Mouse (Mus musculus) kidney, adult 18-20 months (tissue): ENCODE measurements at regions not wholly inside any gene's neighbourhood (a gene's known extent, or its start where the extent isn't known, plus 50 kb on each side); places are given as distances from the start of the nearest gene placed in this dataset.

Source experiments
- DNase-seq: peaks from one replicate; pipeline ENCODE4 v3.0.0; 2021

DNA sequence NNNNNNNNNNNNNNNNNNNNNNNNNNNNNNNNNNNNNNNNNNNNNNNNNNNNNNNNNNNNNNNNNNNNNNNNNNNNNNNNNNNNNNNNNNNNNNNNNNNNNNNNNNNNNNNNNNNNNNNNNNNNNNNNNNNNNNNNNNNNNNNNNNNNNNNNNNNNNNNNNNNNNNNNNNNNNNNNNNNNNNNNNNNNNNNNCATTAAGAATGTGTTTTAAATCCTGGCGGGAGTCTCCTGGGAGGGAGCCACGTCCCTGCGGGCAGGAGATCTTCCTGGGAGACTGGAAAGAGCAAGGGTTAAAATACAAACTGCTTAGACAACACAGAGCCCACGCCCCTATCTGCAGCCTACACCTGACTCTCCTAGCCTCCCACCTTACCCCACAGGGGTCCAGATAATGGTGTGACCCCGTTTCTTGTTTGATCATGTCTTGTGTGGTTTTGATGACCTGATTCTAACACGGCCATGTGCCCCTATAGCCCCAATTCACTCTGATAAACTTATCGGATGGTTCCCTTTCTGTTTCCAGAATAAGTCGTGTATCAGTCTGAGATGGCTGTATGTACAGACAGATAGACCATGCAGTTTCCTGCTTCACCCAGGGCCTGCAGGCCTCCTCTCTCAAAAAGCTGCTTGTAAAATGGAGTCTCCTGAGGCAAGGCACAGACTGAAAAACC lies 160.8 kb downstream of the Rpl14 start:
- peak; percentile 33 for DNase-seq

DNA sequence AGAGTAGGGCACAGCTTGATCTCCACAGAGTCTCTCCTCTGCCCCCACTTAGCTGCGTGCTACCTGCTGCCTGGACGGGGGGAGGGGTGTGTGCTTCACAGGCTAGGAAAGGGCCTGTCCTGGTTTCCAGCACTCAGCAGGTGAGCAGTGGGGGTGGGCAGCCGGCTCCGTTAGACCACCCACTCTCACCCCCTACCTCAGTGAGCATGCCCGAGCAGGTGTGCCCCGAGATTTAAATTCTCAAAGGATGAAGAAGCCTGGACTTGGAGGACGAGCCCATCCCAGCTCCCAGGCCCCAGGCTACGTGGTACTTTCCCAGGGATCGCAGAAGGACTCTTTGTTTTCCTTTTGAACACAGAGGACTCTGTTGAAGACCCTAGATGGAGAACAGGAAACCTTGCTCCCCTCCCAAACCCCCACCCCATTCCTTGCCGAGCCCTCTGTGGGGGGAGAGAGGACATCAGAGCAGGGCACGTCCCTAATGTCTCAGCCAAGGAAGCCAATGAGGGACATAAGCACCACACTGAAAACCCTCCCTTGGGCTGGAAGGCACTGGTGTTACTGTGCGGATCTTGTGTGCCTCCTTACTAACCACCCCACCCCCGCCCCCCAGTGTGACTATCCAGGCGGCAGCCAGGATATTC lies 161.5 kb downstream of the Rpl14 start:
- no peak for DNase-seq

DNA sequence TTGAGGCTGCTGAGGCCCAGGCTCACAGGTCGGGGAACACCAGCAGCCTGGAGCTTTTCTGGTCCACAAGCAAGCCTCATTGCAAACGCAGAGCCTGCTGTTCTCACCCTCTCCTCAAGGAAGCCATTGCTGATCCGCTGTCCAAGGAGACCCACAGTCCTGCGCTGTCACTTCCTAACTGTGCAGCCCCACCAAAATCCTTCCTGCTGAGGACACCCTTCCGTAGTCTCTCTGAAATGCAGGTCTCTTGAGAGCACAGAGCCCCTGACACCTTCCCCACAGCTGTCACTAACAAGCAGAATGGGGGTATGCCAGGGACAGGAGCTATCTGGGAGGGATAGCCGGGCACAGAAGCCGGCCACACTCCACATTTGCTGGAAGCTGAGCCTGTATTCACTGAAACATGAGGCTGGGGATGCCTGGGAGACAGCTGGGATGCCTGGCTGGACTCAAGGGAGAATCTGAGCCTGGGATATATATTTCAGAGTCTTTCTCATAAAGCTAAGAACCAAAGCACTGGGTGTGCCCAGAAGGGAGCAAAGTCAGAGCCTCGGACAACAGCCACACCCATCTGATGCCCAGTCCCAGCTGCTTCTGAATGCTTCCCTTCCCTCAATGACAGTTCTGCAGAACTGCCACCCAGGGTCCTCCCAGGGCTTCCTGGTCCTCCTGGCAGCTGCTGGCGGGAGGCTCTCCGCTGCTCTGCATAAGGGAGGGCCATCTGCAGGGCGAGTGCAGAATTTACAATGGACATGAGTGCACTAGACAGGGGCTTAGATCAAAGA lies 162.6 kb downstream of the Rpl14 start:
- DNase-seq = peak; percentile 16

DNA sequence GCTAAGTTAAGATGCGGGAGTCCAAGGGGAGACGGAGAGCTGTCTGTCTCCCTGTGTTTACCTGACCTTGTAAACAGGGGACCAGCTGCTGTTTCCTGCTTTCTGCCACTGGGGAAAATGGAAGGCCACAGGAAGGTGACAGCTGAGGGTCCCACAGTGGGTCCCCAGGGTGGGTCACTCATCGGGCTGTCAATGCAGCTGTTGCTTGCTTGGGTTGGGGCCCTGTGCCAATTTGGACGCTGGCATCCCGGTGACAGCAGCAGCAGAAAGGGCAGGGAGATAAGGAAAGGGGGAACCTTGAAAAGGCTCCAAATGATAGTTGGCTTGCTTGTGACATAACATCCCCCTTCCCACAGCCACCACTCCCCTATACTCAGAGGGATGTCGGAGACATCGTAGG lies 164.0 kb downstream of the Rpl14 start:
- DNase-seq = no peak

DNA sequence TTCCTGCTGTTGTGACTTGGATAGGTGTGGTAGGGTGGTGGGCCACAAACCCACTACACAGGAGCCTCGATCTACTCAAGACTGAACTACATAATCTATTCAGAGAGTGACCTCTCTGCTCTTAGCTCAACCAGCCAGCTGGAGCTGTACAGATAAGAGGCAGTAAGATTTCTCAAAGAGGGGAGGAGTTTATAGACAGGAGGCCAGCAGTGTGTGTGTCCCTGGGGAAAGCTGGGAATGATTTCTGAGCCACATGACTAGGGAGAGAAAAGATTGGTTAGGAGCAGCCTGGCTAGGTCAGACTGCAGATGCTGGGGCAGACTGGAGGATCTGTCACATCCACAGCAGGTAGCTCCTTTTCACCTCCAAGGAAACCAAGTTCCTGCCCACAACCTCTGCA lies 166.7 kb downstream of the Rpl14 start:
- DNase-seq = no peak

DNA sequence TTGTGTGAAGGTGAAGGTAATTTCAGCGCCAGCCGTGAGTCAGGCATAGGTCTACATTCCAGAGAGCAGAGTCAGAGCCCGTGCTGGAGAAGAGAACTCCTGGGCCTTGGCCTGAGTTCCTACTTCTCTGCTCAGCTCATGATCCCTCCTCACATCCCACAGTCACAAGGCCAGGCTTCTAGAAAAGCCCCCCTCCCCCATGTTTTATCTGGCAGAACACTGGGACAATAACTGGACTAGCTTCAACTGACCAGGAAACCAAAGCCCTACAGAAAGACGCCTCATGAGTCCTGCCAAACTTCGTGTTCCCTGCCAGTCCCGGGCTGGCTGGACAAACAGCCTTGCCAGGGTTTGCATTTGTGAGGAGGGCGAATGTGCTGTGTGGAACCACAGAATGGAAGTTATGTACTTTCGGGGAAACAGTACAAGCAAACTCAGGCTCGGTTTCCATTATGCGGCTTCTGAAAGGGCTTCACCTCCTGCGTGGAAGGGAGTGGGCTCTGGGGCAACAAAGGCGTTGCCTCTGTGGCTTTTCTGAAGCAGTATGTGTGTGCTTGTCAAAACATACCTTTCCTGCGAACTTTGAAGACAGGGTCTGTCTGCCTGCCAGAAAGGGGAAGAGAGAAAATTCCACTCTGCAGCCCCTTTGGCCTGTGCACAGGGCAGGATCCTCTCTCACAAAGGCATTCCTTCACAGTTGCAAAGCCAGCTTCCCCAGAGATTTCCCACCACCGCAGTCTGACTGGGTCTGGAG lies 168.1 kb downstream of the Rpl14 start:
- DNase-seq = peak; percentile 48

DNA sequence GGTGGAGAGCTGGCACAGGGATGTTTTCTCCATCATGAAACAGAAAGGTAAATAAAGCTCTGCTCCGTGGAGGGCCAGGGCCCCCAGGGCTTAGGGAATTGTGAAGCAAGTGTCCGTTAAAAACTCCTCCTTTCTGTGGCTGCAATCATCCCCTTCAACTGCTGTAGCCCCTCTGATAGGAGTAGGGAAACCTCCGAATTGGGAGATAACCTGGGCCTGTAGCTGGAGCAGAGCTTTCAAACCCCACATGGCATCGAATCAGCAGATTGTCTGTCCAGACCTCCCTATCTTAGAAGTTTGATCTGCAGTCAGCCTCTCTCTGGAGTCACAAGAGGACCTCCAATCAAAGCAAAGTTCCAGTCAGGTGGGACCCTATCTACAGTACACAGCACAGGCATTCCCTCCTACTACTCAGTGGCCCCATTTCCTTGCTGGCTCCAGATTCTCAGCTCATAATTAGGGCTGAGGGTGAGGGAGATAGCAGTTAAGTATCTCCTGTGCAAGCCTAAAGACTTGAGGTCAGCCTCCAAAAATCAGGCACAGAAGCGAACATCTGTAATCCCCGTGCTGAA lies 168.8 kb downstream of the Rpl14 start:
- no peak for DNase-seq

DNA sequence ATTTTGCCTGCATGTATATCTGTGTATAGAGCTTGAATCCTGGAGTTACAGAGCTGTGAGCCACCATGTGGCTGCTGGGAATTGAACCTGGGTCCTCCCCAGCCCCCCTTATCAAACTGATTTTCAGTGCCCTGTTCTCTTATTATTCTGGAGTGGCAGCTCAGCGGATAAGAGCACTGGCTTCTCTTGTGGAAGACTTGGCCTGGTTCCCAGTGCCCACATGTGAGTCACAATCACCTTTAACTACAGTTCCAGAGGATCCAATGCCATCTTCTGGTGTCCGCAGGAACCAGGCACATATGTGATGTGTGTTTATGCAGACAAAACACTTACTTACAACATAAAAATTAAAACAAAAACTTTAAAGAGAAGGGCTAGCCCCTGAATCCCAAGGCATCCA lies 170.3 kb downstream of the Rpl14 start:
- DNase-seq = no peak

DNA sequence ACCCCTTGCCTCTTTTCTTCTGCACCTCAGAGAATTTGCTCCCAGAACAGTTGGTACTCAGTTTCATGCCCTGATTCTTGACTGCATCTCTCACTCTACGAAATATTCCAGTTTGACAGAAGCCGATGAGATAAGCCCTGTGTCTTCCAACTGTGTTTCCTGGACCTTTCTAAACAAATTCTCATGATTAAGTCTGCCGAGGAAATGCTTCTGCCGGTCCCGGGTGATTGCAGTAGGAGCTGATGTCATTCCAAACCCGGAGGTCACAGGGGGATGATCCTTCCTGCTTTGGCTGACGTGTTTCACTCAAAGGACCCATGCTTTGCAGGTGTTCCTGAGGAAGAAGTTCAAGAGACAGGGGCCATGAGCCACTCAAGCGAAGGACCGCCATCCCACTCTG lies 172.2 kb downstream of the Rpl14 start:
- DNase-seq = no peak

DNA sequence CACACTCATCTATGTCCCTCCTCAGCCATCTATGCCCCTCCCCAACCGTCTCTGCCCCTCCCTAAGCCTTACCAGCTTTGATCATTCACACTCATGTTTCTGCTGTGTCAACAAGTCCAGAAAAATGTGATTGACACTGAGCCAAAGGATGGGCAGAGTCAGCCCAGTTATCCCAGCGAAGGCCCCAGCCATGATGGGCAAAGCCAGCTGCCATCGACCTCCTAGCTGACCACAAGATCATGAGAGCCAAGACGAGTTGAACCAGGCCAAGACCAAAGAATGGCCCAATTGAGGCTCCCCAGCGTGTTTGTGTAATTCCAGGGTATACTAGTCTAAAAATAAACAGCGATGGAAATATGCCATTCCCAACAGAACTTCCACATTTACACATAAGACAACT lies 174.4 kb downstream of the Rpl14 start:
- no peak for DNase-seq

DNA sequence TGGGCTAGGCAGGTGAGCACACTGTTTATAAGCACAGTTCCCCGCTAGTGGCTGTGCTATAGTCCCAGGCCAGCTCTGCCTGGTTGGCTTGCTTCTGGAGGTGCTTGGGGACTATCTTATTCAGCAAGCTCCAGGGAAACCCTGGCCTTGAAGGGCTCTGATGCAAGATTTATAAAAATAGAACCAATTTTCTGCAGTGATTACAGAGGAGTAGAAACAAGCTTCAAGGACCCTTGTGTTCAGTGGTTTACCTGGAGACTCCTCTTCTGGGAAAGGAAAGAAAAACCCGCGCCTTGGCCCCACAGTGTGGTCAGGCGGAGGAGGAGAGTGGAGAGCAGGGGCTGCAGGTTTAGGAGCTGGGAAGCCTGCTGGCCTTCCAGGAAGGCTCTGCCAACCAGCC lies 178.2 kb upstream of the Ctnnb1 start:
- no peak for DNase-seq

DNA sequence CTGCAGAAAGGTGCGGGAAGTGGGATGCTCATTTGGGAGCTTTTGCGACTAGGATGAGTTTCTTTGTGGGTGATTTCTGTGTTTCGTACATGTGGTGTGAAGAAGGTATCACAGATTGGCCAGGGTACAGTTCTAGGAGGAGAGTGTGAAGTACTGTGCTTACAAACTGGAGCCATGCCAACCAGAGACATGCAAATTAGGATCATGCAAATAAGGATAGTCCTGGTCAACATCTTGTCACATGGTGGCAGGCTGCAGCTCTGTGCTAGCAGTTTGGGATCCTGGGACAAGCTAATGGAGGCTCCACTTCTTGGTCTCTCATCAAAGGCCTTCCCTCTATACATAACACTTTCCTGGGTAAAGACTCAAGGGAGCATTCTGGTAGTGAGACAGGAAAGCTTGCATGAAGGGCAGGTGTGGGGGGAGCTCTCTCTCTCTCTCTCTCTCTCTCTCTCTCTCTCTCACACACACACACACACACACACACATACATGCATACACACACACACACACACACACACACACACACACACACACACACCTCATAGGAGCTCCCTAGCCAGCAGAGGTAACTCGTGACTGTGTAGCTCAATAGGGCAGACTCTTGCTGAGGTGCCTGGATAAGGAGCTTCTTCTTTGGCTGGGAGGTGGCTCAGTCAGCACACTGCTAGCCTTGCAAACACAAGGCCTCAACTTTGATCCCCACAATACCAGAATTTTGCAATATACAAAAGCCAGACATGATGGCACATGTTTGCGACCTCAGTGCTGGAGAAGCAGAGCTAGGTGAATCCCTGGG lies 177.1 kb upstream of the Ctnnb1 start:
- peak; percentile 25 for DNase-seq

DNA sequence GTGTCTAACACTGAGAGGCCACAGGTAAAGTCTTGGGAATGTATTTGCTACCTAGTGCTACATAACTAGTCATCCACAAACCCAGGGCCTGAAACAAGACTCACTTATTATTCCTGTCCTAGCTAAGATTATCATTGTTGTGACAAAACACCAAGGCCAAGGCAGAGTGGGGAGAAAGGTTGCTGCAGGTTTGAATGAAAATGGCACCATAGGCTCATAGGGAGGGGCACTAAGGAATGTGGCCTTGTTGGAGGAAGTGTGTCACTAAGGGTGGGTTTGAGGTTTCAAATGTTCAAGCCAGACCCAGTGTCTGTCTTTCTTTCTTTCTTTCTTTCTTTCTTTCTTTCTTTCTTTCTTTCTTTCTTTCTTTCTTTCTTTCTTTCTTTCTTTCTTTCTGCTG lies 174.9 kb upstream of the Ctnnb1 start:
- DNase-seq = no peak

DNA sequence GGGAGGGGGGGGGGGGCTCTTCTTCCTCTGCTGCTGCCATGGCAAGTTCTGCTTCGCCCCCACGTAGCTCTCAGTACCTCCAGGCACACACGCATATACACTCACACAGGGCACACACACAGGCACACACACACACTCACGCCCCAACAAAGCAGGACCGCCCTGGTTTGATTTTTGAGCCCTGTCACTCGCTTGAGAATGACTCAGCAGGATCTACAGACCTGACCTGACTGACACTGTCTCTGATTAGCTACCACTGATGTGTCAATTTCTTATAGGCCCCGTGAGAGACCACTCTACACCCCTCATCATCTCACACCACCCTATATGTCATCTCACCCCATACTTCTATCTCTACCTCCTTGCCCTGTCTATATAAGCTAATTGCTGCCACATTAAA lies 173.5 kb upstream of the Ctnnb1 start:
- DNase-seq = no peak

DNA sequence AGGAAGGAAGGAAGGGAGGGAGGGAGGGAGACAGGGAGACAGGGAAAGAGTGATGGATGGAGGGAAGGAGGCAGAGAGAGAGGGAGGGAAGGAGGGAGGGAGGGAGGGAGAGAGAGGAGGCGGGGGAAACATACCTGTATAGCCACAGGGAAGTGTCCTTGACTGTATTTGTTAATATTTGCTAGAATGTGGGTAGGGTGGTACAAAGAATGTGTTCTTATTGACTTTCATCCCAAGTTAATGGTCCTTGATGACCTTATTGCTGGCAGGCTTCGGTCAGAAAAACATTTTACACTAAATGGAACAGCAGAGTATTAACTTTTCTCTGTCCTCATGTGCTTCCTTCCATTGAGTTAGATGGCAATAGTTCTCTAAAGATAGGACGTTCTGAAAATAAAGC lies 171.0 kb upstream of the Ctnnb1 start:
- DNase-seq = no peak

DNA sequence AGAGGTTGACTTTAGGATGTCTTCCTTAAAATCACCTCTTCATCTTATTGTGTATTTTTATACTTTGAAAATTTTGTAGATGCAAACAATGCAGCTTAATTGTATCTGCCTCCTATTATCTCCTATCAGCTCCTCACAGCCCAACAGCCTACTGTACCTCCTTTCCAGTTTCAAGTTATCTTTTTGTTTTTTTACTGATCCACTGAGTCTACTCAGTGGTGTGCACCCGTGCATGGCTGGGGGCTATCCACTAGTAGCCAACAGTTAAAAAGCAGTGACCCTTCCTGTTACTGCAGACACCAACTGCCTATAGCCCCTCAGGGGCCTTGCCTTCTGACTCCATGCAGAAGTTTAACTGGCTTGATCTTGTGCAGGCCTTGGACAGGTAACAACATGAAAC lies 170.4 kb upstream of the Ctnnb1 start:
- DNase-seq = no peak

DNA sequence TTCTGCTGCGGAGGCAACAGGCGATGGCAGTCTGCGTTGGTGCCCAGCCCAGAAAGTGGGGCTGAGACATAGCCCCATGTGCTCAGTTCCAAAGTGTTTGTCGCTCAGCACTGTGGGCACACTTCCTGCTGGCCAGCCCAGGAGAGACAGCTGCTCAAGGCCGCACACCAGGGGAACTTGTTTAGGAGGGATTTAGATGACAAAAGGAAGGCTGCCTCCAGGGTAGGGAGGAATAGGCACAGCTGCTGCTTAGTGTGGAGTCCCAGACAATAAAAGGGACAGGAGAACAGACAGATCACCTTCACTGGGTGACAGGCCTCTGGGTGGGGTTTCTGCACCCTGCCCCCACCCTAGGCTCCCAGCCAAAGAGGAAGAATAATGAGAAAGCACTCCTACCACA lies 169.2 kb upstream of the Ctnnb1 start:
- peak; percentile 23 for DNase-seq

DNA sequence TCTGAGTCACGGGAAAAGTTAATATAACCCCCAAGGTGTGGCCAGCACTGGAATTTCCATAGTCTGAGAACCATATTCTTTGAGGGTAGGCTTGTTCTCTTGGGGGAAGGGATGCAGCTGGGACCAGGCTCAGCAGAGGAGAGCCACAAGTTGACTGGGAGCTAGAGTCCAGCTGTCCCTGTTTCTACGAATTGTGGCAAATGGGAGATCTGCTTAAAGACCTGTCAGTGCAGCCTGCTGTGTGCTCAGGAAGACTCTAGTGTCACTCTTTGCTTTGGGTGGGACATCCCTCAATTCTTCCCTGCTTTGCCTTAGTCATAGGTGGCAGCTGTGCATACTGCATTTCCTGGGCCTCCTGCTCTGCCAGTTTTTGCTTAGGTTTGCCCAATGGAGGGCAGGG lies 165.2 kb upstream of the Ctnnb1 start:
- DNase-seq = no peak

DNA sequence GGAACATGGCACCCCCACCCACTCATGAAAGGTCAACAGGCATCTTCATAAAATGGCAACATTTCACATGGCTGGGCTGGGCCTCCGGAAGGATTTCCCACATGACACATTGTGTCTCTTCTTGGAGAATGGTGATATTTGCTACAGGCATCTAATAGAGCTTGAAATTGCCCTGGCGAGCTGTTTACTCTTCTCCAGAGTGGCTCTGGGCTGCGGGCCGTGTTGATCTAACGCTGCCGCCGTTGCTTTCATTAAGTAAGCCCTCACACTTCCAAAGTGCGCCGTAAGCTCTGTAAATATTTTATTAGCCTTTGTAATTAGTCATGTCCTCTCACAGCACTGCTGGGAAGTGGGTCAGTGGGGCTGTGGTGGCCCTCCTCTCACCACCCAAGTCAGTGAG lies 164.4 kb upstream of the Ctnnb1 start:
- DNase-seq = peak; percentile 19

DNA sequence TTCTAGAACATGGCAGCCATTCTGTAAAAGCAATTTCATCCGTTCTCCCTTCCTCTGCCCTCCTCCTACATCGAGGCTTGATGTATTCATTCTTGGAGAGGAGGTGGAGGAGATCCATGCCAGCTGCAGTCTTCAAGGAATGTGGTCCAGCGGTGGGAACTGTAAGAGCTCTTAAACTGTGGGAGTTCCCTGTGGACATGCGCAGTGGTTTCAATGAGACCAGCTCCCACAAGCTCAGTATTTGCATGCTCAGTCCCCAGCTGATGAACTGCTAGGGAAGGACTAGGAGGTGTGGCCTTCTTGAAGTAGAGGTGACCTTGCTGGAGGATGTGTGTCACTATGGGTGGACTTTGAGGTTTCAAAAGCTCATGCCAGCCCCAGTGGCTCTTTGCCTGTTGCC lies 163.7 kb upstream of the Ctnnb1 start:
- DNase-seq = no peak

DNA sequence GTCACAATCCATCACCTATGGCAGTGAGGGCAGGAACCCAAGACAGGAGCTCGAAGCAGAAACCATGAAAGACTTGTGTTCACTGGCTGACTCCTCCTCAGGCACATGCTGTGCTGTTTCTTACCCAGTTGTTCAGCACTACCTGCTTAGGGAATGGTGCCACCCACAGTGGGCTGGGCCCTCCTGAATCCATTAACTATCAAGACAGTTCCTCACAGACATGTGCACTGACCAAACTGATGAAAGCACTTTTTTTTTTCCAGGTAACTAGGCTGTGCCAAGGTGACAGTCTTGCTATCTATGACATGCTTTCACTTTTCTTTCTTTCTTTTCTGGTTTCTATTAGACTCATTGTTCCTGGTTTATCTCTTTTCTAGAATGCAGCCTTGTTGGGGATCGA lies 162.1 kb upstream of the Ctnnb1 start:
- DNase-seq = no peak

DNA sequence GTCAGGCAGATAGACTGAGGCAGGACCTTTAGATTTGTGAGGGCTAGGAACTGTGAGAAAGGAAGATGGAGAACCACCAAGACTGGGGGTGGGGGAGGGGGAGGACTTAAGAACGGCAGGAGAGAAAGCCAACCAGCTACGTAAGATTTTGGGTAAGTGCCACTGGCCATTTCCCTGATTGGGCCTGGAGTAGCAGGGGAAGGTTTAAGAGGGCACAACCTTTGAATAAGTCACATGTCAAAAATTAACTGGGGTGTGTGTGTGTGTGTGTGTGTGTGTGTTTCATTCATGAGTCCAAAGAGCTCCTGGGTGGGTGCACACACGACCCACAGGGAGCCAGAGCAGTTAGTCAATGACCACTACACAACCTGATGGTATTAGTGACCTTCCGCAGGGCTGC lies 161.6 kb upstream of the Ctnnb1 start:
- DNase-seq = no peak
